Mouse (Mus musculus) heart, adult 18-20 months (tissue): ENCODE measurements around the gene Spire2. TPM values are rescaled to one million over a fixed set of nuclear protein-coding genes. Genes with fewer than 3 reads are reported as not detected.
A peak's percentile ranks its signal among the peaks of the same experiment; 100 is the strongest.
"Not testable (repeated sequence)": the region's sequence is repeated elsewhere in the genome, so short reads cannot be mapped to it uniquely, and the experiment has no call there.

Experiments used
- DNase-seq, 2 experiments: peaks; one replicate each; pipeline ENCODE4 v3.0.0; 2021 to 2022; ENCODE audit warnings: mixed read lengths in 1 of 2
- total RNA-seq, 2 experiments: library from RNA; stranded (reverse); gene quantifications; 2 replicates each; pipeline ENCODE4 v1.2.3; 2021

Spire2 gene
- total RNA-seq, 2 experiments from 2014 or later, result 0.31 TPM; not detected in 1

DNA sequence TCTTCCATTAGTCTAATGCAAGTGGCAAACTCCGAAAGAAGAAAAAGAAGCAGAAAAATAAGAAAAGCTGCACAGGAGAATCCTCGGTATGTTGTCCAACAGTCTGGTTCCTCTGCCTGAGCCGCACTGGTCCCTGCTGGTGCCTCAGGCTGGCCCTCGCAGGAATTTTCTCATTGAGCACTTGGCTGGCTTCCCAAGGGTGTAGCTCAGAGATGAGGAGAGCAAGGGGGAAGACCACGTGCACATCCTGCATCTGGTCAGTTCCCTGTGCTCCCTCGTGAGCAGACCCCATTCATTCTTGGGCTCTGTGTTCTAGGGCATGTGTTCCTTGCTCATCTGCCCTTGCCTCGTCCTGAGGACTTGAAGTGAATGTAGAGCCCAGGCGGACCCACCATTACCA is 50.0 kb downstream of the Spire2 start:
- DNase-seq, result peak in 1 of 2 experiments; percentile 36

DNA sequence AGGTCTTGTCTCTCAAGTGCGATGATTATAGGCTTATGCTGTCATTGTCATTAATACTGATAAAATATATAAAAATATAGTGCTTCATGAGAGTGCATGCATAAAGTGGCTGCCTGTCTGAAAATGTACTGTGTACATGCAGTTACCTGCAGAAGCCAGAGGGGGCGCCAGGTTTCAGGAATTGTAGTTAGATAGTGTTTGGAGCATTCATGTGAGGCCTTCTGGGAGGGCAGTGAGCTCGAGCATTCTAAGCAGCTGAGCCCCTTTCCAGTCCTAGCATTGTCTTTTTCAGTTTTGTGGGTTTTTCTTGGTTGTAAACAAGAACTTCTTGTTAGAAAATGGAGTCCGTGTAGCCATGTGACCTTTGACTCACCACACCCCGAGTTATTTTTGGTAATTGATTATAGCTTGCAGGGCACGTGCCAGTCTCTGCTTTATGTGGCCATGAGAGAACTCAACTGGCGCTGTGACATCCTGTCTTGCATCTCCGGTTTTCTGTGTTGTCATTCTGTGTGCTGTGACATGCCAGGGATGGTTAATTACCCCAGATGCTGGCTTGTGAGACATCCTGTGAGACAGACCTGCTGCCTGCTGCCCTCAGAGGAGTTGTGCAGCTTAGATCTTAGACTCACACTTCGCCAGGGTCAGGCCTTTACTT is 52.5 kb downstream of the Spire2 start:
- DNase-seq, result no peak

DNA sequence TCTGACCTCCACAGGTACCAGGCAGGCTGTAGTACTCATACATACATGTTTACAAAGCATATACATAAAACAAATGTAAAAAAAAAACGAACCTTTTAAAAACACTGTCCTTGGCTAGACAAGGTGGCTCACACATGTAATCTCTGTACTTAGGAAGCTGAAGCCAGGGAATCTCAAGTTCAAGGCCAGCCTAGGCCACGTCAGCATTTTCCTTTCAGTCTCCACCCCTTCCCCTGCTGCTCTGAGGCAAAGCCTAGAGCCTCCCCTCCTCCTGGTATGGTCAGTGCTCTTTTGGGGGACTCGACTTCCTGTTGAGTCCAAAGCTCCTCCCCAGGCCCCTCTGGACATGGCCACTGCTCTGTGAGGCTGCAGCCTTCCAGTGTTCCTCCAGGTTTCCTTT is 54.5 kb downstream of the Spire2 start:
- no peak for DNase-seq

DNA sequence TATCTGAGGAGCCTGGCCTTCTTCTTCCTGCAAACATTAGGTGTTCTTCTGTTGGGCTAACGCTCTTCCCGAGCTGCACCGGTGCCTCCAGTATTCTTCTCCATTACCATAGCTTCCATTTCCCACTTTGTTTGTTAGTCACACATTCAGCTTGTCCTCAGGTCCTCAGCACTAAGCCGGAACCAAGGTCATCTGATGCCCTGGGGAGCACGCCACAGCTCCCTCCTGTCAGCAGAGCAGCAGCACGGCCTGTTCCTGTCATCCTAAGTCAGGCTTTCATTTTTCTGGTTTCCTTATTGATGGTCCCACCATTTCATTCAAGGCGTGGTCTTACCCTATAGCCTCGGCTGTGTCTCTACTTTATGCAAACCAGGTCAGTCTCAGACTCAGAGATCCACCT is 55.3 kb downstream of the Spire2 start:
- no peak for DNase-seq

DNA sequence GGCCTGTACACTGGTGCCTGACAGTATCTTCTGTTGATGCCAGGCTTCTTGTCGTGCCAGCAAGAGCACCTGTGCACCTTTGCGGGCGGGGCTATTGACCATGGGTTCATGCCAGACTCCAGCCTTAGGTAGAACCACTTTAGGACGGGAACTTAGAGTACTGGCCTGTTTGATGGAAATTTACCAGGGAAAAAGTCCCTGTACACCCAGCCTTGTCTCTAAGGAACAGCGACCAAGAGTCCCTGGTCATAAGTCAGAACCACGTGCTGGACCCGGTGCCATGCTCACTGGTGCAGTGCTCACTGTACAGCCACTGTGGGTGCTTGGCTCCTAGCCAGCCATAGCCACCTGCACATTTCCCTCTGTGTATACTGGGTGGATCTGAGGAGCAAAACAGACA is 56.5 kb downstream of the Spire2 start:
- no peak for DNase-seq

DNA sequence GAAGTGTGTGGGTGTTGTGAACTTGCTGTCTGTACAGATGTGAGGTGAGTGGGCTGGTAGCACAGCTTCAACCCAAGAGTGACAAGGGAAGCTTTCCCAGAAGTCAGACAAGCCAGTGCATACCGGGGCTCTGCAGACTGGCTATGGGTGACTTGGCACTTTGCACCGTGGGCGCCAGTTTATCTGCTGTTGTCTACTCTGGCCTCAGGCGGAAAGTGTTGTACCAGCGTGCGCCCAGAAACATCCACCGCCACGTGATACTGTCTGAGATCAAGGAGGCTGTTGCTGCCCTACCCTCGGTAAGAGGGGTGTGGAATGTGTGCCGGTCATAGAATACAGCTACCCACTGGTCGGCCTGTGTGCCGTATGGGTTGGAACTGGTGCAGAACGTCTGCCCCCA is 65.8 kb downstream of the Spire2 start:
- peak in 1 of 2 experiments; percentile 45 for DNase-seq

DNA sequence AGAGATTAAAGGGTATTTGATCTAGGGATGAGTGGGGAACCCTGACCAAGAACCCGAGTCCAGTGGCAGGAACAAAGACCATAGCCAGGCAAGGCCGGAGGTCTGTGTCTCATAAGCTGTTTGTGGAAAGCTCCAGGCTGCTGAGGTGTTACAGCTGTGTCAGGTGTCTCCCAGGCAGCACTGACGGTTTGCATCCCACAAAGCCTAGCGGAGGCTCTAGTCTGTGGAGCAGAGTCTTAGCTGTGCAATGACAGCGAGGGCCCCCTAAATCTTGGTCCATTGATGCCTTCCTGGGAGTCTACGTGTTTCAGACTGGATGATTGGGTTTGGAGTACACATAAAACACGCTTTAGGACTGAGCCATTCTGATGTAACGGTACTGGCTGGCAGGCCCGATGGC is 69.4 kb downstream of the Spire2 start:
- DNase-seq, result no peak

DNA sequence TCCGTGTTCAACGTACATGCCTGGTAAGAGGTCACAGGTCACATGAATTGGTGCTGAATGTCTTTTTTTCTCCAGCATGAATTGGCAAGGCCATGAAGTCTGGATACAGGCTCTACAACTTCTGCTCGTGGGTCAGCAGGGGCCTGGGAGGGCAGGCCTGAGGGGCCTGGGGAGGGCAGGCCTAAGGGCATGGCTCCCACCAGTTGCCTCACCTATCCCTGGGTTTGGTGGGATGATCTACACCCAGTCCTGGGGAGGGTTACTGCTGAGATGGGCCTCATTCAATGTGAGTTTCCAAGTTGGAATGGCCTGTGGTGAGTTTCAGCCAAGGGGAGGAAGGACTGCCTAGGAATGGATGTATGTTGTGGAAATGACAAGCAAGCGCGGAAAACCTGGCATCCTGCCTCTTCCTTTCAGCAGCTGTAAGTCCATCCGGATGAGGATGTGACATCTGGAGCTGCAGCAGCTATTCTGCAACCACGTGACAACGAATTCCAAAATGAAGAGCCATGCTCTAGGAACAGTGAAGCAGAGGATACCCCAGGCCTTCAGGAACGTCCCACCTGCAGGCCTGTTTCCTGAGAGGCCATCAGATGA is 70.3 kb downstream of the Spire2 start:
- DNase-seq, result peak in 1 of 2 experiments; percentile 31

DNA sequence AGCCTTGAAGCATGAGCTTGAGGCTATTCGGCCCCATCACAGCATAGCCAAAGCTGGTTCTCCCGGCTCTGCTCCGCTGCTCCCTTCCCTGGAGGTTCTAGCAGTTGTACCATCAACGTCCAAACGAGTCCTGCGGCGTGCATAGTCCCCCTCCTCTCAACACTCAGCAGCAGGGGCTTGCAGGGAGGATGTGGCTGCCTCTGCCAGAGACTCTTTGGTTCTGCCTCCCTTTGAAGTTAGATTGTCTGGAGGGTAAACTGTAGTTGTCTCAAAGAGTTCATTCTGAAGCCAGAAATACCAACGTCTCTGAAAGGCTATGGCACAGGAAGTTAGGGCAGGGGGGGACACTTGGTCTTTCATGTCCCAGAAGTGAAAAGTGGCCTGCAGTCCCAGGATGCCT is 72.0 kb downstream of the Spire2 start:
- no peak for DNase-seq

DNA sequence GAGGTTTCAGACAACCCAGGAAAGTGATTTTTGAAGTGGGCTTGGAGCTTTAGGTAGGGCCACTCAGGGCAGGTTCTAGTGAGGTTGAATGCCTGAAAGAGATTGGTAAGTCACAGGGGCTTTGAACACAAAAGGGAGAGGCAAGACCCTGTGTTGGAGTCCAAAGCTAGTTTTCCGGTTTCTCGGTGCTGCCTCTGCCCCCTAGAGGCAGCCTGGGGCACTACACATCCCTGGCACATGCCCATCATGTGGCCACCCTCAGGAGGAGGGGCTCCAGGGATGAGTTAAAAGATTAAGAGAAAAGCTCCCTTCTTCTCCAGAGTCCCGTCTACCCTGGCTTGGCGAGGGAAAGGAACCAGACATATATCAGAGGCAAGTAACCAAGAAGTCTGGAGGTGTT is 74.3 kb downstream of the Spire2 start, which contains the start of gene Mc1r:
Mc1r (plus strand) TSS at position 322 of the 400 bp plus-strand sequence.
- peak; percentile 36 to 63 for DNase-seq

DNA sequence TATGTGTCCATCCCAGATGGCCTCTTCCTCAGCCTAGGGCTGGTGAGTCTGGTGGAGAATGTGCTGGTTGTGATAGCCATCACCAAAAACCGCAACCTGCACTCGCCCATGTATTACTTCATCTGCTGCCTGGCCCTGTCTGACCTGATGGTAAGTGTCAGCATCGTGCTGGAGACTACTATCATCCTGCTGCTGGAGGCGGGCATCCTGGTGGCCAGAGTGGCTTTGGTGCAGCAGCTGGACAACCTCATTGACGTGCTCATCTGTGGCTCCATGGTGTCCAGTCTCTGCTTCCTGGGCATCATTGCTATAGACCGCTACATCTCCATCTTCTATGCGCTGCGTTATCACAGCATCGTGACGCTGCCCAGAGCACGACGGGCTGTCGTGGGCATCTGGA is 75.1 kb downstream of the Spire2 start:
- DNase-seq, result no peak

DNA sequence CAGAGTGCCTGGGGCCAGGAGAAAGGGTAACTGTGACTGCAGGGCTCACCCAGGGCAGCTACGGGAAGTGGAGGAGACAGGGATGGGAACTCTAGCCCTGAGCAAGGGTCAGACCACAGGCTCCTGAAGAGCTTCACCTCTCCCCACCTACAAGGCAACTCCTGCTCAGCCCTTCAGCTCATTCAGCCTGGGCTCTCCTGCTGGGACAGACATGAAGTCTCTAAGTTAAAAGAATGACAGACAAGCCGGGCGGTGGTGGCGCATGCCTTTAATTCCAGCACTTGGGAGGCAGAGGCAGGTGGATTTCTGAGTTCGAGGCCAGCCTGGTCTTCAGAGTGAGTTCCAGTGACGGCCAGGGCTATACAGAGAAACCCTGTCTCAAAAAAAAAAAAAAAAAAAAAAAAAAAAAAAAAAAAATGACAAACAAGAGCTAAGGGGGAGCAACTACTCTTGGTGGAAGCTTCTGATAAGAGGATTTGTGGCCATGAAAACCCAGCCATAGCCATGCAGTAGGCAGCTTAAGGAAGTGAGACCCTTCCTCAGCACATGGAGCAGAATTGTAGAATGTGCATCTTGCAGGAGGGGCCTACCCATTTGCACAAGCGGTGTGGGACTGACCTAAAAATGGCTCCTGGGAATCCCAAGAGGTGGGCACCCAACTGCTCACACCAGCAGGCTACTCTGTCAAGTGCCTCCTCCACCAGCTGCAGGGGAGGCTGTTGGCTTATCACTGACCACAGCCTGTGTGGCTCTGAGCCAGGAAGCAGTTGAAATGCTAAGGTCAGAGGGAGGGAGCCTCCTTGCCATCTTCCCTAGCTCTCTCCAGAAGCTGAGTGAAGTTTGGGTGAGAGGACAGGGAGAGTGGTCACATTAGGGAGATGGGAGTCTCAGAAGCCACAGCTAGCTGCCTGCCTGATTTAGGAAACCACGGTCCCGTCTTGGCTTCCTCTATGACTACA is 76.4 kb downstream of the Spire2 start:
- DNase-seq, result no peak

DNA sequence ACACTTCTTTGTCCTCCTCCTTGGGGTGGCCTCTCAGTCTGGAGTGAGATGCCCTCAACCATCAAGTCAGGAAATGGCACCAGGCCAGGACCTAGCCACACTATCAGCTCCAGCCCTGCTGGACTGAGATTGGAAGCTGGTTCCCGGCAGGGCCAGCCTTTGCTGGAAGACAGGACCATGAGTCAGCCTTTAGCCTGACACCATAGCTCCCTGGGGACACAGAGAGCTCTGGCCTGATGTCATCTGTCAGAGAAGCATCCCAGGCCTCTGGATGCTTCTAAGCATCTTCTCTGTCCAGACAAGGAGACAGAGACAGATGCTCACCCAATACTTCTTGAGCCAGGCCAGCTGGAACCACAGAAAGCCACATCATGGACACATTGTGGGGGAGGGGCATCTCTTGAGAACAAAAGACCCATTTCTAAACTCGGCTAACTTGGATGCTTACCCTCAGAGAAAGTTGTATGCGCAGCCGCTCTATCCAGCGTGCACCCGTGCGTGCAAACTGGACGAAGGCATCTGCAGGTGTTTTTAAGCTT is 77.6 kb downstream of the Spire2 start:
- DNase-seq, result peak; percentile 66 to 71

DNA sequence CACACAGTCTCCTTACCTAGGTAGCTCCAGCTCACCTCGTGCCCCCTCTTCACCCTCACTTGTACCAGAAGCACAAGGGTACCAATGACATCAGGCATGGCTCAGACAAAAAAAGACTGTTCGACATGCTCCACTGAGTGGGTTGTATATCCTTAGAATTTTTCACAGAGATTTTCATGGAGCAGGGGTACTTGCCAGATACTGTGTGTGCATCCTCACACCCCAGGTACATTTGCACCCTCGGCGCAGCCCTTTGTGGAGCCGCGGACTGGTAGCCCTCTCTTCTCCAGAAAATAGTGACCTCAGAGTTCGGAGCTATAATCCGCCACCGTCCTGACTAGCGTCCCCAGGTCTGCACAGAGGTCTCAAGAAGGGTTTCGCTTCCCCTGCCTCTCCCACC is 78.3 kb downstream of the Spire2 start:
- DNase-seq, result no peak

DNA sequence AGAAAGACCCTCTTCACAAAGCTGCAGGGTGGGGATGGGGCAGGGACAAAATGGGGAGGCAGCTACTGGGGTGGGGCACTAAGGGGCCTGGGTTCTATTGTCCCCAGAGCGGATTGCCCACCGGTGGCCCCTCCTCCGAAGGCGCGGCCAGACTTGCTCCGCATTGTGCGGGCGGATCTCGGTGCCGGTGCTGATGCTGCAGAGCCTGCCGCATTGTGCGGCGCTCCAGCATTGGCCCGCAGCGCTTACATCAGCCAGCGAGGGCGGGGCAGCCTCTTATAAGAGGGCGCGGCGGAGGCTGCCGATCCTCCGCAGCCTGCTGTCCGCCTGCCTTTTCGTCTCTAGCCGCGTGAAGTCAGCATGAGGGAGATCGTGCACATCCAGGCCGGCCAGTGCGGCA is 78.7 kb downstream of the Spire2 start, which contains the start of gene Tubb3:
Tubb3 (plus strand) TSS at position 179 of the 400 bp plus-strand sequence.
- peak; percentile 44 for DNase-seq

DNA sequence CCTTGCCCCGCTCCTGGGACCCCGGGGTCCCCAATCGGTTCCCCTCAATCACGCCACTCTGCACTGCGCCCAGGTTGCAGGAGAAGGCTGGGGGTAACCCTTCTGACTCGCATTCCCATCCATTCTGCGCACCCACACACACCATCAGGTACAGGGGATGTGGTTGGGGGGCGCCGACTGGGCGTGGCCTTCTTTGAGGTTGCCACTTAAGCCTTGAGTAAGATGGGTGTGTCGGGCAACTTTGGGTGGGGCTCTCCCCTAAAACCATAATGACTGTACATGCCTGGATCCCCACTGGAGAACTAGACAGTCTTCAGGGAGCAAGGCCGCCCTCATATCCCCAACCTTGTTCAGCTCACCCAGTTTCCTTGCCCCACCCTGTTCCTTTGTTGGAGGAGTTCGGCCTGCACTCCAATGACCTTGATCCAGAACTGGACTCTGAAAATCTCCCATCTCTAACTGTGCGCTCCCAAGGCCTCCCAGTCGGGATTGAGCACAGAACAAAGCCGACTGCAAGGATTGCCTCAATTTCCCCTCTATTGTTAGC is 79.3 kb downstream of the Spire2 start:
- no peak for DNase-seq

DNA sequence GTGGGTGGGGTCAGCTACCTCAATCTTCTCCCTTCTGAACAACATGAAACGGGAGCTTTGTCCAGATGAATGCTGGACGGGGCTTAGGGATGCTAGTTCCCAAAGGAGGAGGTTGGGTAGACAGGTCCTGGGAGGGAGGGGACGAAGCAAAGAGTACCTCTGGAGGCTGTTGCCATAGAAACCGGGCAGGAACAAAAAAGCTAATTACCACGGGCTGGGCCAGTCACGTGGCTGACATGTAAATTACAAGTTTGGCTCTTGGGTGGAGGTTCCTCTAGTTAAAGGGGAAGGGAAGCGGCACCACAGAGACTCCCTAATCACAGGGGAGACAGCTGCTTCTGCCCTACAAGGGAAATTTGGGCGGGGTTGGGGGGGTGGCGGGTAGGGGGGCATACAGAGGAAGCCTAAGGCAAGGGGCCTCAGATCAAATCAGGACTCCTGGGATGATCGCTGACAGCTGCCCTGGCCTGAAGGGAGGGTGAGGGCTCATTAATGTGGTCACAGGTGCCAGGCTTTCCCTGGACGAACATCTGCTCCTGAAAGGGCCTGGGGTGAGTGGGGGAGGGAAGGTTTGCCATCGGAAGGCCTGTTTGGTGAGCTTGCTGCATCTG is 80.2 kb downstream of the Spire2 start:
- no peak for DNase-seq

DNA sequence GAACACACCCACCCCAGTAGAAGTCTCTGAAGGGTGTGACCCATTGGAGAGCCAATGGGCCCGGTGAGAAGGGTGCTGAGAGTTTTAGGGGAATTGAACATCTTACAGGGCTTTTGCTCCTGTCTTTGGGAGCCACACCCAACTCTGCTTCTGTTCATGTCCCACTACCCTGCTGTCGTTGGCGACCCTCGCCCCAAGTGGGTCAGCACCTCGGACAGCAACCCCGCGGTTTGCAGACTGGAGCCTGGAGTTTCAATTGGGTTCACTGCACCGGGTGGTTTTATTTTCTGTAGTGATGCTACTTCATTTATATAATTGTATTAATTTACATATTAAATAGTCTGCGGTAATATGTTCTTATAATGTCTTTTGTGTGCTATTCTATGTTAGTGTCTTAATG is 81.7 kb downstream of the Spire2 start:
- no peak for DNase-seq

DNA sequence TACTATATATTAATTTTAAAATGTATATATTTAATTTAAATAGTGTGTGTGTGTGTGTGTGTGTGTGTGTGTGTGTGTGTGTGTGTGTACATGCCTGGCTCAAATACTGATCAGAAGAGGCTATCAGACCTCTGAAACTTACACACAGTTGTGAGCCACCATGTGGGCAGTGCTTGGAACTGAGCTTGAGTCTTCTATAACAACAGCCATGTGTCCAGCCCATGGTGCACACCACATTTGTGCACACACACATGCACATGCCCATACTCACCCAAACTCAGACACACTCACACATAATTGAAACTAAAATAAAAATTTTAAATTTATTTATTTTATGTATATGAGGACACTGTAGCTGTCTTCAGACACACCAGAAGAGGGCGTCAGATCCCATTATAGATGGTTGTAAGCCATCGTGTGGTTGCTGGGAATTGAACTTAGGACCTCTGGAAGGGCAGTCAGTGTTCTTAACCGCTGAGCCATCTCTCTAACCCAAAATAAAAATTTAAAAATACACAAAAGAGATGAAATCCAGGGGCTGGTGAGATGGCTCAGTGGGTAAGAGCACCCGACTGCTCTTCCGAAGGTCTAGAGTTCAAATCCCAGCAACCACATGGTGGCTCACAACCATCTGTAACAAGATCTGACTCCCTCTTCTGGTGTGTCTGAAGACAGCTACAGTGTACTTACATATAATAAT is 82.6 kb downstream of the Spire2 start:
- not testable (repeated sequence) for DNase-seq

DNA sequence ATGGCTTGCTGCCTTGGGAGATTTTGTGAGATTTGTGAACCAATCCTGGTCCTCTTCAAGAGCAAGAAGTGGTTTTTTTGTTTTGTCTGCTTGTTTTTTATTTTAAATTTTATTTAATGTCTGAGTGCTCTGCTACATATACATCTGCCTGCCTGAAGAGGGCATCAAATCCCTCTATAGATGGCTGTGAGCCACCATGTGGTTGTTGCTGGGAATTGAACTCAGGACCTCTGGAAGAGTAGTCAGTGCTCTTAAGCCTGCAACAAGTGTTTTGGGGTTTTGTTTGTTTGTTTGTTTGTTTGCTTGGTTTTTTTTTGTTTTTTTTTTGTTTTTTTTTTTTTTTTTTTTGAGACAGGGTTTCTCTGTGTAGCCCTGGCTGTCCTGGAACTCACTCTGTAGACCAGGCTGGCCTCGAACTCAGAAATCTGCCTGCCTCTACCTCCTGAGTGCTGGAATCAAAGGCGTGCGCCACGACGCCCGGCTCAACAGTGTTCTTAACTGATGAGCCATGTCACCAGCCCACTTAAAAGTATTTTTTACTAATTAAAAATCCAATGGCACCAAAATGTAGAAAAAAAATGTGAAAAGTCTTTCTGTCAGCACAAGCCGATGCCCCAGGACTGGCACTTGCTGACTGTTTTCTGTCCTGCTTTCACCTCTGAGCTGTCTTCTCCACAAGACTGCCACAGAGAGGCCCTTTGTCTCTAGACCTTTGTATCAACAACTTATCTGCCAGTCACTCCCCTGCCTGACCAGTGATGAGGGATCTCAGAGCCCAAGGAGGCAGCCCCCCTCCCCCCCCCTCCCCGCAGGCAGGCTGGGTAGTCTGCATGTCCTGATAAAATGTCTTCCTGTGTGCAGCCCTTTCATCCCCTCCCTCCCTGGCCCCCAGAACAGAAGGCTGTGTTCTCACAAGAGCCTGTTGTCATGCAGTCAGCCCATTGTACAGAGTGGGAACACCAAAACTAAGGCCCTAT is 83.7 kb downstream of the Spire2 start:
- no peak for DNase-seq
